Mouse (Mus musculus): ENCODE data around the gene Gas2l2. TPM values are rescaled to one million over a fixed set of nuclear protein-coding genes. Genes with fewer than 3 reads are reported as not detected.
A peak's percentile ranks its signal among the peaks of the same experiment; 100 is the strongest.

Gene Gas2l2
- polyA plus RNA-seq, 1 experiment from 2014 or later = 0.53 TPM

DNA sequence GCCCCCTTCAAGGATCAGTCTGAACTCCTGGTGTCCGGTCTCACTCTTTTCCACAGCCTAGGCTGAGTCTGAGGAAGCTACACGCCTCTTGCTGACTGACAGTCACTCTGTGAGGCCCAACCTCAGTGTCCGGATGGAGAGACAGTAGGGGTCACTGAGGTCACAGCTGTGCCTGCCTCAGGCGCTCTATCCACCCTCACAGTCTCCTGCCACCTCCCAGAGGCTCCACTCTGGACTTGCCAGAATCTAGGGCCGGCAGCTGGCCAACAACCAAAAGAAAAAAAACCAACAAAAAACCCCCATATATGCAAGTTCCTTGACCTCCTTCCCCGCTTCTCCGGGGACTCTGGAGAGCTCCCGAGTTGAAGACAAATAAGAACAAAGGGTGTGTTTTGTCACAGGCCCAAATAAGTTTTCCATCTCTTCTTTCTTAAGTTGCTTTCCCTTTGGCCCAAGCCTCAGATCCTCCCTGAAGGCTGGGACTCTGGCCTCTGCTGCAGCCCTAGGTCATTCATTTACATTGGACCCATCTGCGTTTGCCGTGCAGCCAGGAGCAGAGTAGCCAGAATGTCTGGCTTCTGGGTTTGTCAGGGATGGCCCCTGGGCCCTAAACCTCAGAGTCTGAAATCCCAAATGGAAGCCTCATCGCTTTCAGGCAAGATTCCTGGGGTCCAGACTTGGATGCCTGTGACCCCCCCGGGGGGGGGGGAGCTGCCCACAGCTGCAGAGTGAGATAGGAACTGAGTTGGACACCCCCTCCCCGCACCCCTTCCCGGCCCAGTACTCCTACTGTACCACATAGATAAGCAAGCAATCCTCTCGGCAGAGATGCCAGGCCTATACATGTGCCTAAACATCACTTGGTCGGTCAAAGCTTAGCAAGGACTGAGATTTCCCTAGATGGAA is 19.0 kb upstream of the Gas2l2 start:
- Histone ChIP-seq H3K36me3 (ENCODE audit: control insufficient read depth, insufficient read depth, low read length) (no peaks in the 10 kb centered on the region), H3K4me3 (ENCODE audit: low read length) (no peak overlapping the region), H3K4me1 (replicated peaks; ENCODE audit: control insufficient read depth, insufficient read depth, low read length) (peaks cover 30% of the 10 kb centered on the region), H3K9me3 (ENCODE audit: control insufficient read depth, low read length) (no peaks in the 10 kb centered on the region), H3K4me2 (ENCODE audit: low read depth, low read length) (peak overlapping the region; percentile 2; the same call in 1 of the 2 replicates), H3K27ac (ENCODE audit: low read length) (peak overlapping the region; percentile 66), H3K27me3 (ENCODE audit: control insufficient read depth, insufficient read depth, low read depth, low read length) (peaks cover 19% of the 10 kb centered on the region), H3K9ac (ENCODE audit: low read length) (no peak overlapping the region)
- WGBS = 23% methylated on average over 16 of the region's 16 CpGs
- peak; percentile 73 for ATAC-seq (ENCODE audit: low read depth)

DNA sequence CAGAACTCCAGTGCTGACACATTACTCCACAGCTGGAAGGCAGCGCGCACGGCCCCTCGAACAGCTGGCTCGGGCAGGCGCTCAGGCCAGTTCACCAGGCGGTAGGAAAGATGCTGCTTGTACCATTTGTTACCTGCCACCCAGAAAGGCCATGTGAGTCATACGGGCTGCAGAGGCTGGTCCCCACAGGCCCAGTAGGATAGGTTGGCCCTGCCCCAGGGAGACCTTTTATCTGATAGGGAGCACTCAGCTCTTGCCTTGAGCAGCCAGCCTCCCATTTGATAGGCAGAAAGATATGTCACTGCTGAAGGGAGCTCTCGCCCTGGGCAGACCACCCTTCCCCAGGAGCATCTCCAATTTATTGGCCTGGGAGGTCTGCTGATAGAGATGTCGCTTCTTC is 18.4 kb upstream of the Gas2l2 start:
- WGBS = 63% methylated on average over 10 of the region's 10 CpGs
- H3K9me3 ChIP-seq (ENCODE audit: control insufficient read depth, low read length) = no peaks in the 10 kb centered on the region
- no peak overlapping the region; the same call in 1 of the 2 replicates for H3K4me2 ChIP-seq (ENCODE audit: low read depth, low read length)
- ATAC-seq (ENCODE audit: low read depth) = no peak
- no peak overlapping the region for H3K4me3 ChIP-seq (ENCODE audit: low read length)
- no peak overlapping the region for H3K9ac ChIP-seq (ENCODE audit: low read length)
- peaks cover 32% of the 10 kb centered on the region for H3K4me1 ChIP-seq (replicated peaks; ENCODE audit: control insufficient read depth, insufficient read depth, low read length)
- no peaks in the 10 kb centered on the region for H3K36me3 ChIP-seq (ENCODE audit: control insufficient read depth, insufficient read depth, low read length)
- peak overlapping the region; percentile 66 for H3K27ac ChIP-seq (ENCODE audit: low read length)
- peaks cover 23% of the 10 kb centered on the region for H3K27me3 ChIP-seq (ENCODE audit: control insufficient read depth, insufficient read depth, low read depth, low read length)

- peak overlapping the region; percentile 24 for H3K4me3 ChIP-seq (ENCODE audit: low read length)
- no peak for ATAC-seq (ENCODE audit: low read depth)
- H3K9ac ChIP-seq (ENCODE audit: low read length) = no peak overlapping the region
- peak overlapping the region; percentile 45 for H3K4me2 ChIP-seq (ENCODE audit: low read depth, low read length)
- H3K9me3 ChIP-seq (ENCODE audit: control insufficient read depth, low read length) = no peaks in the 10 kb centered on the region
- H3K4me1 ChIP-seq (replicated peaks; ENCODE audit: control insufficient read depth, insufficient read depth, low read length) = peaks cover 36% of the 10 kb centered on the region
- H3K36me3 ChIP-seq (ENCODE audit: control insufficient read depth, insufficient read depth, low read length) = no peaks in the 10 kb centered on the region
- H3K27me3 ChIP-seq (ENCODE audit: control insufficient read depth, insufficient read depth, low read depth, low read length) = peaks cover 41% of the 10 kb centered on the region
- 23% methylated on average over 19 of the region's 19 CpGs for WGBS
- H3K27ac ChIP-seq (ENCODE audit: low read length) = no peak overlapping the region
Measured at GRCm38 (mm10) chr11:83445001-83445400, 15.7 kb upstream of the Gas2l2 start.

- Histone ChIP-seq H3K4me1 (replicated peaks; ENCODE audit: control insufficient read depth, insufficient read depth, low read length) (peaks cover 27% of the 10 kb centered on the region), H3K4me2 (ENCODE audit: low read depth, low read length) (no peak overlapping the region)
Measured at GRCm38 (mm10) chr11:83443824-83444223, 14.6 kb upstream of the Gas2l2 start.

DNA sequence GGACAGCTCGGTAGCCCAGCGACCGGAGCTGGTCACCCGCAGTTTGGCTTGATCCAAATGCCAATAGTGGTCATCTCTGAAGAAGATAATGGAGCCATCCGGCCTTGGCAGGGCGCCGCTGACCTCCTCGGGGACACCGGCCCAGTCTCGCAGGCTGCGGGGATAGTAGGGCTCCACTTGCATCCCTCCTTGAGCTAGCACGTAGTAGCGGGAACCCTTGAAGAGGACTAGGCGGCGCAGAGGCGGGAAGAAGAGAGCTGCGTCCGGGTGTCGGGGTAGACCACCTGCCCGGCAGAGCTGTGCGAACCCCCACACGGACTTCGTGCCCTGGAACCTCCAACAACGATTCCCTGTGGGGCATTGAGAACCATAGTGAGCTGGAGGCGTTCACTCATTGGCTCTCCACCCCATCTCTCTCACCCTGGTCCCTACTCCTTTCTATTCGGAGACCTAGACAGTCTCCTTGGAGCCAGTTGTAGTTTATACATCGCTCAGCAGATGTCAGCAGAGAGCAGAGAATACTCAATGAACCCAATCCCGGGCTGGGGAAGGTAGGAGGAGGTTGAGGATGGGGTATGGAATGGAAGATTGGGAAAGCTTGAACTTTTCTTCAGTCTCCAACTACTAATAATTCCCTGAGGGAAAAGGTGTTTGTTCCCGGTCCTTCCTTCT is 13.5 kb upstream of the Gas2l2 start:
- H3K36me3 ChIP-seq (ENCODE audit: control insufficient read depth, insufficient read depth, low read length) = no peaks in the 10 kb centered on the region
- peak overlapping the region; percentile 40 for H3K4me2 ChIP-seq (ENCODE audit: low read depth, low read length)
- ATAC-seq (ENCODE audit: low read depth) = peak; percentile 44
- peaks cover 17% of the 10 kb centered on the region for H3K4me1 ChIP-seq (replicated peaks; ENCODE audit: control insufficient read depth, insufficient read depth, low read length)
- no peak overlapping the region for H3K9ac ChIP-seq (ENCODE audit: low read length)
- WGBS = 10% methylated on average over 29 of the region's 29 CpGs
- H3K27me3 ChIP-seq (ENCODE audit: control insufficient read depth, insufficient read depth, low read depth, low read length) = peaks cover 41% of the 10 kb centered on the region
- peak overlapping the region; percentile 21 for H3K4me3 ChIP-seq (ENCODE audit: low read length)
- H3K27ac ChIP-seq (ENCODE audit: low read length) = no peak overlapping the region
- no peaks in the 10 kb centered on the region for H3K9me3 ChIP-seq (ENCODE audit: control insufficient read depth, low read length)

More at GRCm38 (mm10) chr11:83443824-83444223, 14.6 kb upstream of the Gas2l2 start:
- no peak for ATAC-seq (ENCODE audit: low read depth)
- H3K9me3 ChIP-seq (ENCODE audit: control insufficient read depth, low read length) = no peaks in the 10 kb centered on the region
- 9% methylated on average over 7 of the region's 7 CpGs for WGBS
- no peaks in the 10 kb centered on the region for H3K36me3 ChIP-seq (ENCODE audit: control insufficient read depth, insufficient read depth, low read length)
- H3K9ac ChIP-seq (ENCODE audit: low read length) = no peak overlapping the region
- H3K27ac ChIP-seq (ENCODE audit: low read length) = no peak overlapping the region
- peaks cover 41% of the 10 kb centered on the region for H3K27me3 ChIP-seq (ENCODE audit: control insufficient read depth, insufficient read depth, low read depth, low read length)
- no peak overlapping the region for H3K4me3 ChIP-seq (ENCODE audit: low read length)

DNA sequence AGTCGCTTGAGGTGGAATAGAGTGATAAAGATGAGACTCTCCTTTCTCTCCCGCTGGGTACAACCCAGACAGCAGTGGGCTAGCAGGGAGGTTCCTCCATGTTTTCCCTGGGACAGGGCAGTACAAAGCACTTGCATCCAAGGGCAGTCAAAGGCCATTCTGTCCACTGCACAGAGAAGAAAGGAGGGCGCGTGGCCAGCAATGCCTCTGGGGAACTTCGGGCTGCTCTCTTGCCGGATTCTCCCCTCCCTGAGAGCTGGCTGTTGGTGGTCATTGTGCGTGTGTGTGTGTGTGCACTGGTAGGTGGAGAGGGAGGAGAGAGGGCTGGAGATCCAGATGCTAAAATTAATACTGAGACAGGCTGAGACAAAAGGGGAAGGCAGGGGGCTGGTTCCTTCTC is 12.0 kb upstream of the Gas2l2 start:
- no peak for ATAC-seq (ENCODE audit: low read depth)
- peaks cover 10% of the 10 kb centered on the region; the same call in 1 of the 2 replicates for H3K4me1 ChIP-seq (replicated peaks; ENCODE audit: control insufficient read depth, insufficient read depth, low read length)
- no peak overlapping the region for H3K4me3 ChIP-seq (ENCODE audit: low read length)
- no peak overlapping the region for H3K9ac ChIP-seq (ENCODE audit: low read length)
- no peaks in the 10 kb centered on the region for H3K36me3 ChIP-seq (ENCODE audit: control insufficient read depth, insufficient read depth, low read length)
- H3K27me3 ChIP-seq (ENCODE audit: control insufficient read depth, insufficient read depth, low read depth, low read length) = peaks cover 41% of the 10 kb centered on the region
- no peaks in the 10 kb centered on the region for H3K9me3 ChIP-seq (ENCODE audit: control insufficient read depth, low read length)
- no peak overlapping the region for H3K4me2 ChIP-seq (ENCODE audit: low read depth, low read length)
- WGBS = 44% methylated on average over 7 of the region's 7 CpGs
- H3K27ac ChIP-seq (ENCODE audit: low read length) = no peak overlapping the region

DNA sequence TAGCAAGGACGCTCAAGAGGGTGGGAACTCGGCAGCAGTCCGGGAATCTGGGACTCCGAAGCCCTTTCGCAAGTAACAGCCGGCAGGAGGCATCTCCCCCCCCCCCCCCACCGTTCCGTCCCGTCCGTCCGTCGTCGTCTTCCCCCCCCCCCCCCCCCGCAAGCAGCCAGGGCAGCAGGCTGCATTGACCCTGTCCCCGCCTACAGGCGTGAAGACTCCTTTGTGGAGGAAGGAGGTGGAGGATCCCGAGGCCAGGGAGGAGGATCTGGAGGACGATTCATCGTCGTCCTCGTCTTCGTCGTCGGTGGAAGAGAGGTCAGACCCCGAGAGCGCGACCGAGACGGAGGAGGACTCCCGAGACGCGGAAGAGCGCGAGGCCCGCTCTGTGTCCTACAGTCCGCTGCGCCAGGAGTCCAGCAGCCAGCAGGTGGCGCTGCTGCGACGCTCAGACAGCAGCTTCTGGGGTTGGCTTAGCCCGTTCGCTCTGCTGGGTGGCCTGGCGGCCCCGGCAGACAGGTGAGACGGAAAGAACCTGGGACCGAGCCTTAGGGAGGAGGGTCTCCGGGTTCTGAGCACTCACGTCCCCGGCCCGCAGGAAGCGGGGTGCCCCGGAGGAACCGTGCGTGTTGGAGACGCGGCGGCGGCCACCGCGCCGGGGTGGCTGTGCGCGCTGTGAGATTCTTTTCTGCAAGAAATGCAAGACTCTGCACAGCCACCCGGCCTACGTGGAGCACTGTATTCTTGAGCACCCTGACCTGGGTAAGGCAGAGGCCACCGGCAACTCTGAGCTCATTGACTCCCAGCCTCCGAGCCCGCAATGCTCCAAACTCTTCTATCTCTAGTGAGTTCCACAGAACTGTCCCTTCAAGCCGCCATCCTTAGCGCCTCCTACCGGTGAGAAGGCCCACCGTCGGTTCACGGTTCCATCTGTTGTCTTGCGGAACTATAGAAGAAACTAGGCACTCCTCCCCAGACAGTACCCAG is 11.1 kb upstream of the Gas2l2 start:
- ATAC-seq (ENCODE audit: low read depth) = peak; percentile 96
- peaks cover 10% of the 10 kb centered on the region; the same call in 1 of the 2 replicates for H3K4me1 ChIP-seq (replicated peaks; ENCODE audit: control insufficient read depth, insufficient read depth, low read length)
- under 1% methylated on average over 63 of the region's 75 CpGs for WGBS

DNA sequence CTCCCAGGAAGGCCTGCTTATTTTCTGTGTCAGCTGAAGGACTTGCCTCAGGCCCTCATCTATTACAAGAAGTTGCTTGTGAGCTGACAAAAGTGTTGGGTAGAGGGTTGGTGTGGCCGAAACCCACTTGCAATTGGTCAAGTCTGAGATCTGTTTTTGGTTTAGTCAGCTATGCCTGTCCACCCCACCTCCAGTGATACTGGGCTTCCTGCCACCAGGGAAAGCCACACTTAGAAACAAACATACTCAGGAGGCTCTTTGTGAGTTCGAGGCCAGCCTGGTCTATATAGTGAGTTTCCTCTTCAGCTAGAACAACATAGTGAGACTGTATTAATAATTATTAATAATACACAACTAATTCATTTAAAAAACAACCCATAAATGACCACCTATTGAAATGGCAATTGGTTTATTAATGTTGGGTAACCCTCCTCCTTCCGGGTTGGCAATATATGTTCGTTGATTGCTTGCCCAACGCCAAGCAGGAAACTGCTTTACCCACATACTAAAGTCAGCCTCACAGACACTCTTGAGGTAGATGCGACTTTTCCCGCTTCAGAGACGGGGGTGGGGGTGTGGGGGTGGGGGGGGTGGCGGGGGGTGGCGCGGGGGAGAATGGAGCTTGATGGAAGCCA is 10.3 kb upstream of the Gas2l2 start:
- peaks cover 35% of the 10 kb centered on the region for H3K27me3 ChIP-seq (ENCODE audit: control insufficient read depth, insufficient read depth, low read depth, low read length)
- H3K4me1 ChIP-seq (replicated peaks; ENCODE audit: control insufficient read depth, insufficient read depth, low read length) = peaks cover 7% of the 10 kb centered on the region; the same call in 1 of the 2 replicates
- no peaks in the 10 kb centered on the region for H3K9me3 ChIP-seq (ENCODE audit: control insufficient read depth, low read length)
- peak overlapping the region; percentile 95 for H3K4me2 ChIP-seq (ENCODE audit: low read depth, low read length)
- WGBS = 33% methylated on average over 11 of the region's 11 CpGs
- H3K4me3 ChIP-seq (ENCODE audit: low read length) = peak overlapping the region; percentile 68
- H3K27ac ChIP-seq (ENCODE audit: low read length) = no peak overlapping the region
- no peak overlapping the region; the same call in 1 of the 2 replicates for H3K9ac ChIP-seq (ENCODE audit: low read length)
- ATAC-seq (ENCODE audit: low read depth) = no peak
- no peaks in the 10 kb centered on the region for H3K36me3 ChIP-seq (ENCODE audit: control insufficient read depth, insufficient read depth, low read length)

More for the DNA sequence above, 11.1 kb upstream of the Gas2l2 start:
- Histone ChIP-seq H3K27ac (ENCODE audit: low read length) (no peak overlapping the region), H3K9ac (ENCODE audit: low read length) (peak overlapping the region; percentile 68), H3K4me3 (ENCODE audit: low read length) (peak overlapping the region; percentile 68), H3K27me3 (ENCODE audit: control insufficient read depth, insufficient read depth, low read depth, low read length) (peaks cover 41% of the 10 kb centered on the region), H3K9me3 (ENCODE audit: control insufficient read depth, low read length) (no peaks in the 10 kb centered on the region), H3K4me2 (ENCODE audit: low read depth, low read length) (peak overlapping the region; percentile 95), H3K36me3 (ENCODE audit: control insufficient read depth, insufficient read depth, low read length) (no peaks in the 10 kb centered on the region)

All from lung, embryonic 16.5 days (tissue).